Mouse (Mus musculus): ENCODE measurements around the gene Rap1gap. TPM values are rescaled to one million over a fixed set of nuclear protein-coding genes. Genes with fewer than 3 reads are reported as not detected.

Rap1gap gene
- polyA plus RNA-seq, 1 experiment: 396 TPM

GRCm38 (mm10) chr4:137731891-137732290, 67.4 kb downstream of the Rap1gap start:
- Histone ChIP-seq H3K4me1 (ENCODE audit: control insufficient read depth, insufficient read depth, low read length) (peaks cover 63% of the 10 kb centered on the region), H3K4me3 (replicated peaks; ENCODE audit: insufficient read depth, low read depth, low read length) (no peak overlapping the region), H3K27ac (ENCODE audit: insufficient read depth, low read length) (peak overlapping the region; percentile 96), H3K27me3 (ENCODE audit: control insufficient read depth, insufficient read depth, low read length) (no peaks in the 10 kb centered on the region)
- no peak for TF ChIP-seq CTCF (IDR thresholded peaks at IDR 0.05; ENCODE audit: borderline replicate concordance, insufficient read depth, low read depth, low read length)
- no peak for TF ChIP-seq POLR2A (IDR thresholded peaks at IDR 0.05; ENCODE audit: borderline replicate concordance, insufficient read depth, low read length)
- WGBS: 28% methylated on average over 10 of the region's 10 CpGs
- DNase-seq: peak; percentile 70 to 73

- H3K27me3 ChIP-seq (ENCODE audit: control insufficient read depth, insufficient read depth, low read length): no peaks in the 10 kb centered on the region
- WGBS: 43% methylated on average over 3 of the region's 3 CpGs
- TF ChIP-seq POLR2A (IDR thresholded peaks at IDR 0.05; ENCODE audit: borderline replicate concordance, insufficient read depth, low read length) (no peak), CTCF (IDR thresholded peaks at IDR 0.05; ENCODE audit: borderline replicate concordance, insufficient read depth, low read depth, low read length) (no peak)
Observed at GRCm38 (mm10) chr4:137732361-137732760, 67.8 kb downstream of the Rap1gap start.

GRCm38 (mm10) chr4:137732962-137733361, 68.4 kb downstream of the Rap1gap start:
- Histone ChIP-seq H3K27ac (ENCODE audit: insufficient read depth, low read length) (peak overlapping the region; percentile 96), H3K4me3 (replicated peaks; ENCODE audit: insufficient read depth, low read depth, low read length) (no peak overlapping the region), H3K27me3 (ENCODE audit: control insufficient read depth, insufficient read depth, low read length) (no peaks in the 10 kb centered on the region), H3K4me1 (ENCODE audit: control insufficient read depth, insufficient read depth, low read length) (peaks cover 55% of the 10 kb centered on the region)
- peak; percentile 94 to 96 for DNase-seq
- TF ChIP-seq POLR2A (IDR thresholded peaks at IDR 0.05; ENCODE audit: borderline replicate concordance, insufficient read depth, low read length): no peak
- TF ChIP-seq CTCF (IDR thresholded peaks at IDR 0.05; ENCODE audit: borderline replicate concordance, insufficient read depth, low read depth, low read length): no peak
- 21% methylated on average over 3 of the region's 3 CpGs for WGBS

More at GRCm38 (mm10) chr4:137732361-137732760, 67.8 kb downstream of the Rap1gap start:
- peak; percentile 41 to 59 for DNase-seq
- H3K4me3 ChIP-seq (replicated peaks; ENCODE audit: insufficient read depth, low read depth, low read length): no peak overlapping the region
- H3K4me1 ChIP-seq (ENCODE audit: control insufficient read depth, insufficient read depth, low read length): peaks cover 59% of the 10 kb centered on the region
- peak overlapping the region; percentile 96 for H3K27ac ChIP-seq (ENCODE audit: insufficient read depth, low read length)

- 51% methylated on average over 5 of the region's 5 CpGs for WGBS
- TF ChIP-seq CTCF (IDR thresholded peaks at IDR 0.05; ENCODE audit: borderline replicate concordance, insufficient read depth, low read depth, low read length): peak; percentile 42; the same call in 1 of the 2 replicates
- TF ChIP-seq POLR2A (IDR thresholded peaks at IDR 0.05; ENCODE audit: borderline replicate concordance, insufficient read depth, low read length): no peak
- peaks cover 50% of the 10 kb centered on the region for H3K4me1 ChIP-seq (ENCODE audit: control insufficient read depth, insufficient read depth, low read length)
- H3K4me3 ChIP-seq (replicated peaks; ENCODE audit: insufficient read depth, low read depth, low read length): no peak overlapping the region
- no peaks in the 10 kb centered on the region for H3K27me3 ChIP-seq (ENCODE audit: control insufficient read depth, insufficient read depth, low read length)
- no peak for DNase-seq
- H3K27ac ChIP-seq (ENCODE audit: insufficient read depth, low read length): peak overlapping the region; percentile 74
Observed at GRCm38 (mm10) chr4:137733459-137733858, 68.9 kb downstream of the Rap1gap start.

GRCm38 (mm10) chr4:137736220-137736701, 71.7 kb downstream of the Rap1gap start:
- no peak for DNase-seq
- WGBS: 23% methylated on average over 11 of the region's 11 CpGs
- no peaks in the 10 kb centered on the region for H3K27me3 ChIP-seq (ENCODE audit: control insufficient read depth, insufficient read depth, low read length)

GRCm38 (mm10) chr4:137737760-137738159, 73.2 kb downstream of the Rap1gap start:
- Histone ChIP-seq H3K27ac (ENCODE audit: insufficient read depth, low read length) (no peak overlapping the region), H3K4me3 (replicated peaks; ENCODE audit: insufficient read depth, low read depth, low read length) (no peak overlapping the region), H3K4me1 (ENCODE audit: control insufficient read depth, insufficient read depth, low read length) (peaks cover 27% of the 10 kb centered on the region), H3K27me3 (ENCODE audit: control insufficient read depth, insufficient read depth, low read length) (no peaks in the 10 kb centered on the region)
- DNase-seq: no peak
- TF ChIP-seq POLR2A (IDR thresholded peaks at IDR 0.05; ENCODE audit: borderline replicate concordance, insufficient read depth, low read length) (no peak), CTCF (IDR thresholded peaks at IDR 0.05; ENCODE audit: borderline replicate concordance, insufficient read depth, low read depth, low read length) (no peak)
- 64% methylated on average over 3 of the region's 3 CpGs for WGBS

More at GRCm38 (mm10) chr4:137736220-137736701, 71.7 kb downstream of the Rap1gap start:
- H3K27ac ChIP-seq (ENCODE audit: insufficient read depth, low read length): no peak overlapping the region
- peaks cover 38% of the 10 kb centered on the region for H3K4me1 ChIP-seq (ENCODE audit: control insufficient read depth, insufficient read depth, low read length)
- H3K4me3 ChIP-seq (replicated peaks; ENCODE audit: insufficient read depth, low read depth, low read length): no peak overlapping the region
- TF ChIP-seq CTCF (IDR thresholded peaks at IDR 0.05; ENCODE audit: borderline replicate concordance, insufficient read depth, low read depth, low read length) (no peak), POLR2A (IDR thresholded peaks at IDR 0.05; ENCODE audit: borderline replicate concordance, insufficient read depth, low read length) (no peak)

- DNase-seq: peak in 1 of 2 experiments; percentile 50
- H3K4me3 ChIP-seq (replicated peaks; ENCODE audit: insufficient read depth, low read depth, low read length): no peak overlapping the region
- TF ChIP-seq POLR2A (IDR thresholded peaks at IDR 0.05; ENCODE audit: borderline replicate concordance, insufficient read depth, low read length): no peak
- TF ChIP-seq CTCF (IDR thresholded peaks at IDR 0.05; ENCODE audit: borderline replicate concordance, insufficient read depth, low read depth, low read length): no peak
- H3K27me3 ChIP-seq (ENCODE audit: control insufficient read depth, insufficient read depth, low read length): no peaks in the 10 kb centered on the region
- H3K4me1 ChIP-seq (ENCODE audit: control insufficient read depth, insufficient read depth, low read length): peaks cover 16% of the 10 kb centered on the region
- H3K27ac ChIP-seq (ENCODE audit: insufficient read depth, low read length): no peak overlapping the region
- WGBS: 62% methylated on average over 9 of the region's 9 CpGs
Observed at GRCm38 (mm10) chr4:137739151-137739923, 74.8 kb downstream of the Rap1gap start.

GRCm38 (mm10) chr4:137740350-137740749, 75.8 kb downstream of the Rap1gap start:
- no peak overlapping the region for H3K27ac ChIP-seq (ENCODE audit: insufficient read depth, low read length)
- no peaks in the 10 kb centered on the region for H3K27me3 ChIP-seq (ENCODE audit: control insufficient read depth, insufficient read depth, low read length)
- WGBS: 85% methylated on average over 7 of the region's 7 CpGs
- no peak for DNase-seq
- no peak for TF ChIP-seq POLR2A (IDR thresholded peaks at IDR 0.05; ENCODE audit: borderline replicate concordance, insufficient read depth, low read length)
- no peak for TF ChIP-seq CTCF (IDR thresholded peaks at IDR 0.05; ENCODE audit: borderline replicate concordance, insufficient read depth, low read depth, low read length)
- peaks cover 9% of the 10 kb centered on the region for H3K4me1 ChIP-seq (ENCODE audit: control insufficient read depth, insufficient read depth, low read length)
- no peak overlapping the region for H3K4me3 ChIP-seq (replicated peaks; ENCODE audit: insufficient read depth, low read depth, low read length)

Measured in cerebellum, adult 2 months (tissue).